Mouse (Mus musculus): ENCODE measurements at regions not wholly inside any gene's neighbourhood (a gene's known extent, or its start where the extent isn't known, plus 50 kb on each side); places are given as distances from the start of the nearest gene placed in this dataset.

DNA sequence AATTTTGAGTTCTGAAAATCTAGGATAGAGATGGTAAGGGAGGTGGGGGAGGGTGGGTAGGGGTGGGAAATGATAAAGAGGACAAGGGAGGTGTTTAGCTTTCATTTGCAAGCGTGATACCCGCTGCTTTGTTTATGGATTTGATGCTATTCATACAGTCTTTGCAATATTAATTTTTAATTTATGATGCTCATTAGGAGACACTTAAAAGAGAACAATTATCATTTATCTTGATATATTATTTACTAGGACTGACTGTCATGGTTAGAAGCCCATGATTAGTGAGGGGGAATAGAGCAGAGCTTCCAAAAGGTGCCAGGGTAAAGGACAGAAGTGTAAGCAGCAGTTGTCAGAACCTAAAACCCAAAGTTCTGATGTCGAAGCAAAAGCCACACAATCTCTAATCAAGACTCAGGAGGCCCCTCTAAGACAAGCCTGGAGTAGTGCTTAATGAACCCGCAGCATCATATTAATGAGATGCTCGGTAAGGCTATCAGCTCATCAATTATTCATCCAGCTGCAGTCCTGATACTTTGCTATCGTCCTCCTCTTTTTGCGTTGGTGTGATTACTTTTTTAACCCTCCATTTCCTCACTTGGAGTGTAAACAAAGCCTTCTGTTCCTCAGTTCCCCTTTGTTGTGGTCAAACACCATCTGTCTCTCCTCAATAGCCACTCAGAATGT is 115.8 kb upstream of the Etaa1 start:
- no peak for DNase-seq (ENCODE audit: extremely low spot score, low spot score)
- H3K27ac ChIP-seq = no peak overlapping the region
- H3K27me3 ChIP-seq (ENCODE audit: poor library complexity, severe bottlenecking) = no peaks in the 10 kb centered on the region
- H3K36me3 ChIP-seq (replicated peaks) = no peaks in the 10 kb centered on the region
- H3K9me3 ChIP-seq = no peaks in the 10 kb centered on the region
- H3K4me1 ChIP-seq = peaks cover 6% of the 10 kb centered on the region; the same call in 1 of the 2 replicates
- H3K4me3 ChIP-seq = no peak overlapping the region
- WGBS = 74% methylated on average over 7 of the region's 7 CpGs

DNA sequence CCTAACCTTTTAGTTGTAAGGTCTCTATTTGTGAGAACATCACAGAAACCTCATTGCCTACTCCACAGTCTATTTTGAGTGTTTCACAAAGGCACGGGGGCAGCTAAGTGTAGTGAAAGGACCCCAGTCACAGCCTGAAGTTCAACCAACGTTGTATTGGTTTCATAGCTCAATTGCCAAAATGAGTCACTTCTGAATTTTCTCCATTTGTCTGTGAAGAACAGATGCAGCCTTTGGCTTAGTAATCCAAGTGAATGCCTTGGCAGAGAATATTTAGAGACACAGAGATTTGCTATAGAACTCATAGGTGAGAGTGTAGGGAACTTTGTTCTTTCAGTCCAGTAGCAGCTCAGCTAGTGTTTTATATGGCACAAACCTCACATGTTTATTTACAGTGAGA is 114.4 kb upstream of the Etaa1 start:
- no peak for DNase-seq (ENCODE audit: extremely low spot score, low spot score)
- H3K27me3 ChIP-seq (ENCODE audit: poor library complexity, severe bottlenecking) = no peaks in the 10 kb centered on the region
- peaks cover 6% of the 10 kb centered on the region; the same call in 1 of the 2 replicates for H3K4me1 ChIP-seq
- 32% methylated on average over 2 of the region's 2 CpGs for WGBS
- no peak overlapping the region for H3K27ac ChIP-seq
- no peaks in the 10 kb centered on the region for H3K9me3 ChIP-seq
- no peaks in the 10 kb centered on the region for H3K36me3 ChIP-seq (replicated peaks)
- no peak overlapping the region for H3K4me3 ChIP-seq

DNA sequence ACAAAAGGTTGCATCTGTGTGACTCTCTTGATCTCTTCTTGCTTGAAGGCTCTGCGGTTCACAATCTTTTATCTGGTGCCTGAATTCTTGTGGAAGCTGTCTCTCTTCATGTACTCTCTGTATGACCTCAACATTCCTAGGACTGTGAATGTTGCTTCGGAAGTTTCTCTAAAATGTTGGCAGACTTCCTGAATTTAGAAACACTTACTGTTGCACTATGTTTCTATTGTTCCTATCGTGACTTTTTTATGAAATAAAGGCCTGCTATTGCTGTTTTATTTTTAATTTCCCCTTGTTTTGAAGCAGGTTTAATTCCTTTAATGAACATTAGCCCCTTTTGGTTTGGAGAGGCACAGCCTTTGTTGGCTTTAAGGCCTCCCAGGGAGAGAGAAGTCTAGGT is 114.0 kb upstream of the Etaa1 start:
- Histone ChIP-seq H3K4me1 (peaks cover 6% of the 10 kb centered on the region; the same call in 1 of the 2 replicates), H3K27me3 (ENCODE audit: poor library complexity, severe bottlenecking) (no peaks in the 10 kb centered on the region), H3K36me3 (replicated peaks) (no peaks in the 10 kb centered on the region), H3K9me3 (no peaks in the 10 kb centered on the region), H3K4me3 (no peak overlapping the region), H3K27ac (no peak overlapping the region)
- no peak for DNase-seq (ENCODE audit: extremely low spot score, low spot score)
- 62% methylated on average over 3 of the region's 3 CpGs for WGBS

DNA sequence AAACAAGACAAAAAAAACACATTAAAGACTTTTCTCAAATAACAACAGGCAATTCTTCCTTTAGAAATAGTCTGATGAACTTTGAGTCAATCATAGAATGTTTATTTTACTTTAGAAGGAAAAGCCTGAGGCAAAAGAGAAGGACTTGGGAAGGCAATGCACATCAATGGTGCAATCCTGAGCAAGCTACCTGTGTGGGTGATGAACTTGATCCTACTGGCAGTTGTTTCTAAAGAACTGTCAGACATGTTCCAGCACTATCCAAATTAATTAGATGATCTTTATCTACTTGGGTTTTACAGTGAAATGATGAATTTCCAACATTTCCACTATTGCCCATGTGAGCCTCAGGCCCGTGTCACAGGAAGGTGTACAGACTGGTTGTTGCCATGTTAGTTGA is 87.9 kb upstream of the Etaa1 start:
- Histone ChIP-seq H3K4me3 (no peak overlapping the region), H3K27ac (no peak overlapping the region), H3K27me3 (ENCODE audit: poor library complexity, severe bottlenecking) (no peaks in the 10 kb centered on the region), H3K36me3 (replicated peaks) (no peaks in the 10 kb centered on the region), H3K4me1 (no peaks in the 10 kb centered on the region), H3K9me3 (no peaks in the 10 kb centered on the region)
- DNase-seq (ENCODE audit: extremely low spot score, low spot score) = no peak
- 93% methylated on average over 1 of the region's 1 CpGs for WGBS

DNA sequence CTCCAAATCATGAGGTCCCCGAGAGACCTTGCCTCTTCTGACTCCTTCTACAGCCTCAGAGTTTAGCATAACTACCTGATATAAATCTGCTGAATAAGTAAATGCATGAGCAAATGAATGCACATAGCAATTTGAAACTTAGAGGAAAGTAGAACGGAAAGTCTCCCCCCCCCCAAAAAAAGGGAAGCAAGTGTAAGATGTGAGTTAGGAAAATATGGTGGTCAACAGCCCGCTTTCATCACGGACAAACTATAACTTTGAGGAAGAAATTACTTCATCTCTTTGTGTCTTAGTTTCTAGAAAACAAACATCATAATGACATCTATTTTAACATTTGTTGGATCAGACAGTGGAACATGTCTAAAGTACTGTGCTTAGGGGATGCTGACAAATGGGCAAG is 77.4 kb upstream of the Etaa1 start:
- WGBS = 94% methylated on average over 4 of the region's 4 CpGs
- Histone ChIP-seq H3K4me1 (no peaks in the 10 kb centered on the region), H3K4me3 (no peak overlapping the region), H3K27ac (no peak overlapping the region), H3K27me3 (ENCODE audit: poor library complexity, severe bottlenecking) (no peaks in the 10 kb centered on the region), H3K9me3 (no peaks in the 10 kb centered on the region), H3K36me3 (replicated peaks) (no peaks in the 10 kb centered on the region)
- no peak for DNase-seq (ENCODE audit: extremely low spot score, low spot score)

- H3K4me1 ChIP-seq = no peaks in the 10 kb centered on the region
- no peaks in the 10 kb centered on the region for H3K27me3 ChIP-seq (ENCODE audit: poor library complexity, severe bottlenecking)
- DNase-seq (ENCODE audit: extremely low spot score, low spot score) = no peak
- no peak overlapping the region for H3K27ac ChIP-seq
- no peak overlapping the region for H3K4me3 ChIP-seq
- no peaks in the 10 kb centered on the region for H3K36me3 ChIP-seq (replicated peaks)
- WGBS = 94% methylated on average over 4 of the region's 4 CpGs
- no peaks in the 10 kb centered on the region for H3K9me3 ChIP-seq
Measured at GRCm38 (mm10) chr11:18022065-18022464, 68.4 kb upstream of the Etaa1 start.

GRCm38 (mm10) chr11:18015239-18015638 is 61.6 kb upstream of the Etaa1 start:
- Histone ChIP-seq H3K27me3 (ENCODE audit: poor library complexity, severe bottlenecking) (no peaks in the 10 kb centered on the region), H3K9me3 (no peaks in the 10 kb centered on the region), H3K4me3 (no peak overlapping the region), H3K4me1 (peaks cover 33% of the 10 kb centered on the region), H3K36me3 (replicated peaks) (no peaks in the 10 kb centered on the region), H3K27ac (peak overlapping the region; percentile 27; the same call in 1 of the 2 replicates)
- DNase-seq (ENCODE audit: extremely low spot score, low spot score) = no peak
- WGBS = 27% methylated on average over 4 of the region's 4 CpGs

DNA sequence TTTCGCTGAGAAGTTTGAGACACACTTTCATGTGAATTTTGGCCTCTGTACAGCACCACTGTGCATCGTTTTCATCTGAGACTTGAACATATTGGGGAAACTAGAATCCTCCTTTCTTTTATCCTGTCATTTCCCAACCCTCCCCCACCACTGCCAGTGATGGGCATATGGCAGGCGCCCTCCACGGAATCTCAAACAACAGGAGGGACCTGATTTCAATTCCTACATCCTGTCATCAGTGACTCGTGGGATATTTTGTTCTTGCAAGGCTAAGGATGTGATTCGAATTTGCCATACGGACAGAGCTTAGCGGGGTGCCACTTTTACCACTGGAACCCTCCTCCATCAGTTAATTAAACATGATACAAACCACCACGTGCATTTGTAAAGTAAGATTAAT is 60.9 kb upstream of the Etaa1 start:
- no peaks in the 10 kb centered on the region for H3K9me3 ChIP-seq
- WGBS = 19% methylated on average over 9 of the region's 9 CpGs
- H3K4me1 ChIP-seq = peaks cover 33% of the 10 kb centered on the region
- peak overlapping the region; percentile 13; the same call in 1 of the 2 replicates for H3K4me3 ChIP-seq
- no peaks in the 10 kb centered on the region for H3K27me3 ChIP-seq (ENCODE audit: poor library complexity, severe bottlenecking)
- peak; percentile 15 for DNase-seq (ENCODE audit: extremely low spot score, low spot score)
- H3K27ac ChIP-seq = peak overlapping the region; percentile 35; the same call in 1 of the 2 replicates
- no peaks in the 10 kb centered on the region for H3K36me3 ChIP-seq (replicated peaks)

GRCm38 (mm10) chr11:18012085-18012484 is 58.4 kb upstream of the Etaa1 start:
- Histone ChIP-seq H3K27ac (no peak overlapping the region), H3K27me3 (ENCODE audit: poor library complexity, severe bottlenecking) (no peaks in the 10 kb centered on the region), H3K36me3 (replicated peaks) (no peaks in the 10 kb centered on the region), H3K9me3 (no peaks in the 10 kb centered on the region), H3K4me1 (peaks cover 33% of the 10 kb centered on the region), H3K4me3 (no peak overlapping the region)
- no peak for DNase-seq (ENCODE audit: extremely low spot score, low spot score)
- 73% methylated on average over 5 of the region's 5 CpGs for WGBS

- Histone ChIP-seq H3K27me3 (ENCODE audit: poor library complexity, severe bottlenecking) (no peaks in the 10 kb centered on the region), H3K4me3 (peak overlapping the region; percentile 19), H3K27ac (0 out of 2 replicates have a peak overlapping the region, but pooled peaks have one; percentile 53), H3K9me3 (no peaks in the 10 kb centered on the region), H3K4me1 (peaks cover 33% of the 10 kb centered on the region), H3K36me3 (replicated peaks) (no peaks in the 10 kb centered on the region)
- 20% methylated on average over 13 of the region's 13 CpGs for WGBS
- DNase-seq (ENCODE audit: extremely low spot score, low spot score) = peak; percentile 31
Measured at GRCm38 (mm10) chr11:18011101-18011733, 57.5 kb upstream of the Etaa1 start.

DNA sequence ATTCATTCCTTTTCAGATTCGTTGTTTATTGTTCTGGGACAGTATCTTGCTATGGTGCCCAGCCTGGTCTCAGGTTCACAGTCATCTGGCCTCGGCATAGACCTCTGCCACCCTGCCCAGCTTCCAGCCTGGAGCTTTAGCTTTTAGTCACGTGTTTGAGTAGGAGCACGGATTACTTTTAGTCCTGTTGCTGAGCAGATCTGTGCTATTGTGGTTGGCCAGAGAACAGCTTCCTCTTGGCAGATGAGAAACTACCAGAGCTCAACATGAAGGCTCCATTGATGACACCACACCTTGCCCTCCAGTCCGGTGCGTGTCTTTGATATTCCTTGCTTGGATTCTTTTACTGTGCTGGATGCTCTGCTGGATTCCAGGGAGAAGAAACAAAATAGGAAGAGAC is 54.5 kb upstream of the Etaa1 start:
- H3K4me3 ChIP-seq = no peak overlapping the region
- DNase-seq (ENCODE audit: extremely low spot score, low spot score) = no peak
- H3K27me3 ChIP-seq (ENCODE audit: poor library complexity, severe bottlenecking) = no peaks in the 10 kb centered on the region
- H3K27ac ChIP-seq = no peak overlapping the region
- WGBS = 91% methylated on average over 6 of the region's 6 CpGs
- no peaks in the 10 kb centered on the region for H3K36me3 ChIP-seq (replicated peaks)
- H3K4me1 ChIP-seq = peaks cover 16% of the 10 kb centered on the region
- H3K9me3 ChIP-seq = no peaks in the 10 kb centered on the region
